Mouse (Mus musculus): ENCODE results near the gene Plekhg2. TPM values are rescaled to one million over a fixed set of nuclear protein-coding genes. Genes with fewer than 3 reads are reported as not detected.

Gene Plekhg2
- total RNA-seq, 2 experiments from 2014 or later, result 4.8 to 5.1 TPM

DNA sequence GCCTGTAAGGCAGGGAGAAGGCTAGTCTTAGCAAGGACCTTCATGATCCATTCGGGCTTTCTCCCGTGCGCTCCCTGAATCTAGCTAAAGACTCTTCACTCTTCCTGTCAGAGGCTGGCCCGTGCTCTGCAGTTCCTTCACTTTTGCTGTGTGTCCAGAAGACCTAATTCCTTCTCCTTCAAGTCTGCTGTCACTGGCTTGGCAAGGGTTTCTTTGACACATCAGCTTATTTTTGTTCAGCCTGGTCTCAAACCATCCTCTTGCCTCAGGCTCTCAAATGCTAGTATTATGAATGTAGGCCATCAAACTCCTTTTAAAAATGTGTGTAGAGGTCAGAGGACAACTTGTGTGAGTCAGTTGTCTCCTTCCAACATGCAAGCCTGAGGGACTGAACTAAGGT, 11.2 kb upstream of the Plekhg2 start:
- DNase-seq (ENCODE audit: low spot score in 2 of 2), result no peak

DNA sequence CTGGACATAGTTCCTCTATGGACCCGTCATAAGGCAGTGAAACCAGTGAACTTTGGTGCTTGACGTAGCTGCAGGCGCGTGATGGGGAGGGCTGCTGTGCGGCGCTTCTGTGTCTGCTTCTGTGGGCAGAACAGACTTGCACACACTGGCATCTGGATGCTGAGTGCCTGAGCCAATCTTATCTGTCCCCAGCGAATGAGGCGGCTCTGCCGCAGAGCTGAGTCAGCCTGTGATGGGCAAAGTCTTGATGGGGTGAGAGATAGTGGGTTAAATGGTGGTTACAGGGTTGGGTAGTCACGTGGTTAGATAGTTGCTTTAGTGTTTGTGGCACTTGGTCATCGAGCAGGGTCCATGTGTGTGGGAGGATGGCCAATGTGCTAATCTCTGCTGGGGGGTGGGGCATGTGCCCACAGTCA, 10.6 kb upstream of the Plekhg2 start:
- peak; percentile 60 to 73 for DNase-seq (ENCODE audit: low spot score in 2 of 2)

DNA sequence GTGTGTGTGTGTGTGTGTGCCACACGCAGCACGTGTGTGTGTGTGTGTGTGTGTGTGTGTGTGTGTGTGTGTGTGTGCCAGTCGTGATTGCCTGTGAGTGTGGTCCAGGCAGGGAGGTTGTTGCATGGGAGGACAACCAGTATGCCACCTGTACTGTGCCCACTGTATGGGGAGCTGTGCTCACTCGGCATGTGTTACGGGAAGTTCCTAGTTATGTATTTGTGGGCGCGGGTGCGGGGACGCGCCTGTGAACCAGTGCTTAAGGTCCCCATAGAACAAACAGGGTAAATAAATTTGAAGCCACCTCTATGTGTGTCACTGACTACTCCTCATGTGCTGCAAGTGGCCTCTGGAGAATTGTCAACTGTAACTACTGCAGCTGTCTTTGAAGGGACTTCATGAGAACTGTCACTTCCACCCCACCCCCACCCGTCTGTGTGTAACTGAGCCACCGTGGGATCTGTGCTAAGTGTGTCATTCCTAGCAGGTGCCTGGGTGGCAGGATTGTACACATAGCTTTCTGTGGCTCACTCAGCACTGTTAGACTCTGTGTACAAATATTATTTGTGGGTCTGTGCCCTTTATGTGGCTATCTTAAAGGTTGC, 10.1 kb upstream of the Plekhg2 start:
- no peak for DNase-seq (ENCODE audit: low spot score in 2 of 2)

DNA sequence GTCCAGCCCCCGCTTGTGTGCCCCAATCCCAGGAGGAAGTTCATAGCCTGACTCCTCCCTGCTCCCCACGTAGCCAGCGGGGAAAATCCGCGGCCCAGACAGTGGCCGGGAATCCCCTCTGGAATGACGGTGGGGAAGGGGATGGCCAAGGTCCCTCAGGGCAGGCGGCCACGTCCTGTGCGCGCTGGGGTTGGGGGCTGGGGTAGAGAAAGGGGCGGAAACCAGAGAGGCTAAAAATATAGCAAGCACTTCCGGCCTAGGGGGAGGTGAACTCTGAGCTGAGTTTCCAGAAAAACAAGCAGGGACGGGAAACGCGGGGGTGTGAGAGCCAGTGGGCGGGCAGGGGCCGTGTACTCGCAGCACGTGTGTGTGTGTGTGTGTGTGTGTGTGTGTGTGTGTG, 9.5 kb upstream of the Plekhg2 start:
- no peak for DNase-seq (ENCODE audit: low spot score in 2 of 2)

DNA sequence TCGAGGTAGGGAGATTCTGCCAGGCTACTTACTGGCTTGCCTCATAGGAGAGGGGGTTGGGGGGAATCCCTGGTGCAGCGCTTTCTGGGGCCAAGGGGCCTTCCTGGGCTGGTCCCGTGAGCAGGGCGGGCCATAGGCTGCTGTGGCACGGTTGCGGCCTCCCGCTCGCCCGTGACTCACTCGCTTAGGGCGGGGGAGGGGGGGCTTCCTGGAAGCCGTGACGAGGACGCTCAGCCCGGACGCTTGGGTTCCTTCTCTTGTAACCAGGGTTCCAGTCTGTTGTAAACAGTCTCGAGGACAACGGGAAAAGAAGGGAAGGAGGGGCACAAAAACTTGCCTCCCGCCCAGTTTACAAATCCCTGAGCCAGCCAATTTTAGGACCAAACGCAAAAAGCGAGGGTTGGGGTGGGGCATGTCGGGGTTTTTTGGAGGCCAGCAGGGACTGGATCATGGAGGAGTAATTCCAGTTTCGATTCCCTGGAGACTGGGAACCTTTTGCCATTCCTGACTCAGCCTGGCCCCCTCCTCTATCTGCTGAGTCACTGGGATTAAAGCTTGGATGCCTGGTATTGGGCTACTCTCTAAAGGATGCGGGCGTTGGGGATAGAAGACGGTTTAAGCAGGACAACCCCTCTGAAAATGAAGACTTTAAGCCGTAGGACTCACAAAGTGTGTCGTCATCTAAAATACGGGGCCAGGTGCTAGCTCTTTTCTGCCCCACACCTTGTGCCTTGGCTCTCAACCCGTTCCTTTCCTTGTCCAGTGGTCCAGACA, 8.8 kb upstream of the Plekhg2 start:
- DNase-seq (ENCODE audit: low spot score in 2 of 2), result no peak

DNA sequence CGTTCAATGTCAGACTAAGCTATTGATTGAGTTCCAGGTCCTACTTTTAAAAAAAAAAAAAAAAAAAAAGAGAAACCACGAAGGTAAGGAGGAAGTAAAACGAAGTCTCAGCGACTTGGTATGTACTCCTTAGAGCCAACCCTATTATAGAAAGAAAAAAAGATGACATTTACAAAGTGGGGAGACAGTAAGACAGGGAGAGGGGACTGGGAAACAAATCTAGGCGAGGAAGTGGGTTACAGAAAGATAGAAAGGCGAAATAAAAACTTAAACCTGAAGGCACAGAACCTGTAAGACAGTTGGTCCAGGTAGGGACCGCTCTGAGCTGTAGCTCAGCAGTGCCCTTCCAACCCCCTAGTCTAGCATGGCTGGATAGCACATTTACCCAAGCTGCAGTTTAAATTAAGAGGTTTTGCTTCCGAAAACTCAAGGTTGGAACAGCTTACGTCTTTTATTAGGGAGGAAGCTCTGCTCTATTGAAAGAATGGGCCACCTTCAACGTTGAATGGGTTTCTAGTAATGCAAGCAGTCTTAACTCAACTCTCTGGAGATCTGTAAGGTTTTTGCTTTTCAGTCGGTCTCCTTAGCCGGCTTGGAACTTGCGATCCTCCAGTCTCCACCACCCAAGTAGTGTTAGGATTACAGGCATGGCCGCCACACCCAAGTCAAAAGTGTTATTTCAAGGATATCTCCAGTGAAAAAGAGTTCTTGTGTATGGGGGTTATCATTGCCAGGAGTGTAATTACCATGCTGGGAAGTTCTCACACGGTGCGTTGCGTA, 8.0 kb upstream of the Plekhg2 start, which contains the start of gene Zfp36:
Gene Zfp36 (minus strand): TSS at position 17 of the 780 bp plus-strand sequence.
- no peak for DNase-seq (ENCODE audit: low spot score in 2 of 2)

DNA sequence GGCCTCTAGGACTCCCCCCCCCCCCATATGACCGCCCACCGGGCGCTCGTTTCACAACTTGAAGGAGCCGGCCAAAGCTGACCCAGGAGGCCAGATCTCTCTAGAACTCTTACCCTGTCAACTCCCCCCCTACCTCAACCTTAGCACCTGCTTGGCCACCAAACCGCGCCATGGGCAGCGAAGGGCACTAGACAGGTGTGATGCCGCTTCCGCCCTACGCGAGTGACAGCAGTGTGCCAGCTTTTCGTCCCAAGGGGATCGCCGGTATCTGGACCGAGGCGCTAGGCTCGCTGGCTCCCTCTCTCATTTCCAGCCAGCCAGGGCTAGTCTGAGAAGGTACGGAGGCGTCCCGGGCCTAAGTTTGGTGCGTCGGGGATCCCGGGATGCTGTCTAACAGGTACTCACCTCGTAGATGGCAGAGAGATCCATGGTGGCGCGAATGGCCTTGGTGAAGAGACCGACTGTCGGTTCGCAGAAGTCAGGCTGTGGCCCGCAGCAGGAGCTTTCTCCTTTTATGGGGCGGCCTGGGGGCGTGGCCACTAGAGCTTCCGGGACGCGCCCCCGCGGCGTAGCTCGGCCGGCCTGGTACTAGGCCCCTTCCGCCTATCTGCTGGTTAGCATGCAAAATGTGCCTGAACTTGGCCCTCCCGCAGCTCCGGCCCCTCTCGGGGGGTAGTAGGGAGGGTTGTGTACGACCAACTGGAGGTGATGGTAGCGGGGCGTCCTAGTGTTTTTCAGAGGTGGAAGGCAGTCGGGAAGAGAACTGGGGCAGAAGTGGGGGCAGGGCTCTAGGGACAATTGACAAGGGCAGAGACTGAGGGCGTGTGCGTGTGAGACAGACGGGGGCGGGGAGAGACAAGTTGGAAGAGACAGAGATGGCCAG, 6.6 kb upstream of the Plekhg2 start:
- DNase-seq (ENCODE audit: low spot score in 2 of 2), result peak; percentile 61 to 84

DNA sequence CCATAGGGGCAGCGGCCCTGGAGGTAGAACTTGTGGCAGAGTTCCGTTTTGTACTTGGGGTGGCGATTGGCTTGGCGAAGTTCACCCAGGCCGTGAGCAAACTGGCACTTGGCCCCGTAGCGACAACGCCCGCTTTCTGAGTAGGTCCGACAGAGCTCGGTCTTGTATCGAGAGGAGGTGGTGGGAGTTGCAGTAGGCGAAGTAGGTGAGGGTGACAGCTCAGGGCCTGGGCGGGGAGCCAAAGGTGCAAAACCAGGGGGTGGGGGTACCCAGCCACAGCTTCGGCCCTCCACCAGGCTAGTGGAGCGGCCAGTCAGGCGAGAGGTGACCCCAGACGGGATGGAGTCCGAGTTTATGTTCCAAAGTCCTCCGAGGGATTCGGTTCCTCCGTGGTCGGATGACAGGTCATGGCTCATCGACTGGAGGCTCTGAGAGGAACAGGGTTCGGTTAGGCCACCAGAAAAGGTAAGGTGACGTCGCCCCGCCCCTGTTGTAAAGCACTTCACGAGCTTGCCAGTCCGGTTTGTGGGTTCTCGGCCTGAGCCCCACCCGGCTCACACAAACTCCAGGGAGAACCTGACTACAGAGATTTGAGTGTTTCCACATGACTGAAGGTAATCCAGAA, 5.8 kb upstream of the Plekhg2 start:
- no peak for DNase-seq (ENCODE audit: low spot score in 2 of 2)

DNA sequence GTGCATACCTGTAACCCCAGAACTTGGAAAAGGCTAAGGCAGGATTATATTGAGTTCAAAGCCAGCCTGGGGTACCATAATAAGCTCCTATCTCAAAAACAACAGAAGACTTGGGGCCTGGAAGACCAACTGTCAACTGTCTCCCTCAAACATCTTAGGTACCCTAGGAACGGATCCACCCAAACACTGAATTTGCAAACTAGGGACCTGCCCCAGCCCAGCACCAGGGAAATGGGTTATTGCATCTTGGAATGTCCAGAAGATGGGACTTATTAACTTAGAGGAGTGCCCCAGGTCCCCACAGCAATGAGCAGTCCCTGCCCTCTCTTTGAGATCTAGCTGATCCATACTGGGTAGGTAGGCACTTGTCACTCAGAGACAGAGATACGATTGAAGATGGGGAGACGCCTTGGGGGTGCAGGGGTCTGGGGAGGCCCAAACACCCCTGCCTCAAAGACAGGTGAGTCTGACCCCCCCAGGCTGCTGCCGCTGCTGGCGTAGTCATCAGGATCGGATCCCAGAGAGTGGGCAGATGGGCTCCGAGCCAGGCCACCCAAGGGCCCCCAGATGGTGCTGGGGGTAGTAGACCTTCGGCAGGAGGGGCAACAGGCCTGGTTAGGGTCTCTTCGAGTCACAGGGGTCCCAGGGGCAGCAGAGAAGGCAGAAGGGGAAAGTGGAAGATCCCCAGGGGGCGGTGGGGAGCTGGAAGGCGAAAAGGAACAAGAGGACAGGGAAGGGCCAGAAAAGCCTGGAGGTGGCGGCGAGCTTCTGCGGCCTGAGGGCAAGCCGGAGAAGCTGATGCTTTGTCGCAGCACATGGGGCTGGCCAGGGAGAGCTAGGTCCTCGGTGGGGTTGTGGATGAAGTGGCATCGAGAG, 5.0 kb upstream of the Plekhg2 start:
- no peak for DNase-seq (ENCODE audit: low spot score in 2 of 2)

DNA sequence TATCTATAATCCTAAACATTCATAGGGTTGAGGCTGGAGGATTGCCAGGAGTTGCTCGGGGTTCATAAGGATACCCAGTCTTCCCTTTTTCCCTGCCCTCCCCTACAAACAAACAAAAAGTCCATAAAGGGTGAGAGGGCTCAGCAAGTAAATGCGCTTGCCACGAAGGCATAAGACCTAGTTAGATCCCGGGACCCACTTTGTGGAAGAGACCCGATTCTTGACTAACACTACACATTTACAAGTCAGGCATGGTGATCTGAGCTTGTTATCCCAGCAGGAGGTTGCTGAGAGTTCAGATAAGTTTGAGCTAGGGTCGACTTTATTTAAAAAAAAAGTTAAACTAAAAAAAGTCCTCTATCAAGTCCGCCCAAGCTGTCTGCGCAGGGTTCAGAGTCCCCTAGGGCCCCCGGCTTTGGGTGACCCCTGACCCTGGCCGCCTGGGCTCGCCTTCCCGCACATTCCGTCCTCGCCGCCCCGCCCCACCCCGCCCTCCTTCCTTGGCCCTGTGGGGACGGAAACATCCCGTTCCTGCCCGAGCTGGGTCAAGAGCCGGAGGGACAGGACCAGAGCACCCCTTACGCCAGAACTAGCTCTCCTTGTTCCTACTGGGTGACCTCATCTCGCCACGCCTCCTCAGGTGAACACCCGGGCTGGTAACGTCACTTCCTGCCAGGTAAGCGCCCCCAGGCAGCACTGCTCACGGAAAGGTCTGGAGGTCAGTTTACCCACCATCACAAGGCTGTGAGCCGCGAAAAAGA, 3.8 kb upstream of the Plekhg2 start:
- no peak for DNase-seq (ENCODE audit: low spot score in 2 of 2)

DNA sequence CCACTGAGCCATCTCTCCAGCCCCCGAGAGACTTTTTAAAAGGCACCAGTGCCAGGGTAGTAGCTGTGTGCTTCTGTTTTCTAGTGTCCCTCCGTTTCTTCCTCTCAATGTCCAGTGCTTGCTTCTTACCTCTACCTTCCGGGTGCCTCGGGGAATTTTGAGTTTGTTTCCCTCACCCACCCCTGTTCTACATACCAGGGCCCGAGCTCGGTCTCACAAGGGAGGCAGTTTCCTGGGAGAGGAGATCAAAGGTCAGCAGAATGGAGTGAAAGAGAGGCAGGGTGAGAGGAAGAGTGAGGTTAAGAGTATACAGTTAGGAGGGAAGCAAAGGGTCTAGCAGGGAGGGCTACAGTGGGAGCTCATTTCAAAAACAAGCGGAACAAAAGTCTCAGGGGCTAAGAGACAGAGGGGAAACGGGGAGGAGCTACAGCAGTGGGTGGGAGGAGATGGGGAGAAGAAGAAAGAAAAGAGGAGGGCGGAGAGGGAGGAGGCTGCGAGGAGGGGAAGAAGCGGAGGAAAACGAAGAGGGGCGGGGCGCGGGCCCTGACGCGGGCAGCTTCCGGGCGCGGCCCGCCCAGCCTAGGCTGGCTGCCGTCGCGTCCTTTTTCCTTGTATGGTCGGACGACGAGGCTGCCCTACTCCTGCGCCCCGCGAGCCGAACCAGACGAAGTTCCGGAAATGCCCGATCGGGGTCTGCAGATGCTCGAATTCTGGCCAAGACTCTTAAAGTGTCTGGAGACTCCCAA, 3.0 kb upstream of the Plekhg2 start:
- DNase-seq (ENCODE audit: low spot score in 2 of 2), result peak; percentile 32 to 76

DNA sequence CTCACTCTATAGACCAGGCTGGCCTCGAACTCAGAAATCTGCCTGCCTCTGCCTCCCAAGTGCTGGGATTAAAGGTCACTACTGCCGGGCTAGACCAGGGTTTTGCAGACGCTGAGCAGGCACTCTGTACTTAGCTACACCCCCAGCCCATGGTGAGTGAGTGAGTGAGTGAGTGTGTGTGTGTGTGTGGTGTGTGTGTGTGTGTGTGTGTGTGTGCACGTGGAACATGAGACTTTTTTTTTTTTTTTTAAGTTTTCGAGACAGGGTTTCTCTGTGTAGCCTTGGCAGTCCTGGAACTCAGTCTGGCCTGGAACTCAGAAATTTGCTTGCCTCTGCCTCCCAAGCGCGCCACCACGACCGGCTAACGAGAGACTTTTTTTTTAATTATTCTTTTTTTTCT, 2.2 kb upstream of the Plekhg2 start:
- DNase-seq (ENCODE audit: low spot score in 2 of 2), result no peak

DNA sequence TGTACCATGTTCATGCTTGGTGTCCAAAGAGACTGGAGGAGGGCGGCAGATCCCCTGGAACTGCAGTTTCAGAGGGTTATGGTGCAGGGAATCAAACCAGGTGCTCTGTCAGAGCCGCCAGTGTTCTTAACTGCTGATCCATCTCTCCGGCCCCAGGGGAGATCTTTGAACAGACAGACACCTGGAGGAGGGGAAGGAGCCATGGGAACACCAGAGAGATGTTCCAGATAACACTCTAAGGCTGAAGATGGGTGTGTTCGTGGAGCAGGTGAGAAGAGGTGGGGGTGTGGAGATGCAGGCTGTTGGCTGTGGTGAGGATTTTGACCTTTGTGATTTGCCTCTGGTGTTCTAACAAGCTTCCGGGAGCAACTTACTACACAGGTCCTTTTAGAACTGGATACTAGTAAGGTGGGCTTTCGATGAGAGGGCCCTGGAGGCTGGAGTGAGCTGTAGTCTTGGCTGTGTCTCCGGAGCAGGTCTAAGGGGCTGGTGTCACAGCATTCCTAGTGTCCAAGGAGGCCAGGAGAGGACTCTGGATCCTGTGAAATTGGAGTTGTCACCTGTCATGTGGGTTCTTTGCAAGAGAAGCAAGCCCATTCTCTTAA, 1.6 kb upstream of the Plekhg2 start:
- no peak for DNase-seq (ENCODE audit: low spot score in 2 of 2)

DNA sequence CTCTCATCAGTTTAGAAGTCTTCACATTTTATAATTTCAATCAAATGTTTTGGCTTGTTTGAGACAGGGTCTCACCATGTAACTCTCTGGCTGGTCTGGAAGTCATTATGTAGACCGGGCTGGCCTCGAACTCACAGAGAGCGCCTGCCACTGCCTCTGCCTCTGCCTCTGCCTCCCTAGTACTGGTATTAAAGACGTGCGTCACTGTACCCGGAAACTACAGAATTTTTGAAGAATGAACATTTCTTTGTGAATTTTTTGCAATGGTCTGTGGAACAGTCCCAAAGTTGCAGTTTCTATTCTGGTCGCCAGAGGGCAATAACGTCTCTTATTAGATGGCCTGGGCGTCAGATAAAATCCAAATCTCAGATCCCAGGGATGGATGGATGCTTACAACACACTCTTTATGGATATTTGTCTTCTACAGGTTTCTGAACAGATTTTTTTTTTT, 757 bp upstream of the Plekhg2 start:
- DNase-seq (ENCODE audit: low spot score in 2 of 2), result peak; percentile 54 to 90

DNA sequence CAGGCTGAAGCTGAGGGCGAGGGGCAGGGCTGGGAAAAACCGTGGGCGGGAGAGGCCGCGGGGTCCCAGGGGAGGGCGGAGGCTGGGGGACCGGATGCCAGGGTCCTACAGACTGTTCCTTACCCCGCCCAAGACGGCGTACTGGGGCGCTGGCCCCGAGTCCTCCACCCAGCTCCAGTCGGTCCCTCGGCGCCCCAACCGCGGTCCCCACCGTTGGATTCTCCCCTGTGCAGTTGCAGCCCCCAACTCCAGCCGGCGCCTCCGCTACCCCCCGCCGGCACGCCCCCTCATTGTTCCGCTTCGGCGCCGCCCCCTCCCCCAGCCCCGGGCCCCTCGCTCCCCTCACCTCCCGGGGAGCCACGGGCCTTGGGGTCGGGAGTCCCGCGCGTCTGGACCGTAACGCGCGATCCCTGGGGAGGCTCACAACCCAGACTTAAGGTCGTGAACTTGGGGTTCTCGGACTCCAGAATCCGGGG, 847 bp downstream of the Plekhg2 start:
- DNase-seq (ENCODE audit: low spot score in 2 of 2), result no peak

DNA sequence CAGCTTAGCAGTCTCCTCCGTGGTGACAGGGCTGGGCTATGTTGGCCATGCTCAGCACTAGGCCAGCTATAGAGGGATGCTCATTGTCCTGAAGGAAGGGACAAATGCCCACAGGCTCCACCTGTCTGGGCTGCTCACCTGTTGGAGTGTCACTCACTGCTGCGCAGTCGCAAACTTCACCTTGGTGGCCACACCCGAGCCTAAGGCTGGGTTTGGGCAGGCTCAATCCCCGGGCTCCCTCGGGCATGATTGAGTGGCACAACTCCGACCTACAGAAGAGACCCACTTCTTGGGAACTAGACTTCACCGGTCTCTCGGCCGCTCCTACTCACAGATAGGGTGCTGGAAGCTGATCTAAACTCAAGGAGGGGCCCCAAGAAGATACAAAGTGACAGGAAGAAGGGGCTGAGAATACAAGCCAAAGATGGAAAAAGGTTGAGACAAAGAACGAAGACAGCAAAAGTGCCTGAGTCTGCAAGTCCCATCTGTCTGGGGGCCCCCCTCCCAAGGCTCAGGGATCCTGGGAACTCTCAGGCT, 1.4 kb downstream of the Plekhg2 start:
- DNase-seq (ENCODE audit: low spot score in 2 of 2), result no peak

DNA sequence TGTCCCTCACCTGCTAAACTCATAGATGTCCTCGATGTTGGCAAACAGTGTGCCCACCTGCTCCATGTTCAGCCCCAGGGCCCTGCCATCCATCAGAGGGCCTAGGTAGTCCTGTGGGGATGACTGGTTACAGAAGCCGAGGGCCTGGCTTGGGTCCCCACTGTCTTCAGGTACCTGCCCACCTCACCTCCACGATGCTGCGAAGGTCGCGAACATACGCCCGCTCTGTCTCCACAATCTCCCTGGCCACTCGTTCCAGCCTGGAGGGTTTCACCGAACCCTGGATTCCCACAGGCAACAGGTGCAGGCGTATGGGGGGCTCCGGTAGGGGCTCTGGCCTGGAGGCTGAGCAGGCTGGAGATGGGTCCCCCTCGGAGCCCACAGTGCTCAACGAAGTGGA, 2.3 kb downstream of the Plekhg2 start:
- DNase-seq (ENCODE audit: low spot score in 2 of 2), result no peak

All from layer of hippocampus, adult 18-20 months (tissue).